Mouse (Mus musculus) embryonic facial prominence, embryonic 15.5 days (tissue): ENCODE measurements around the gene Sema3a. TPM values are rescaled to one million over a fixed set of nuclear protein-coding genes. Genes with fewer than 3 reads are reported as not detected.

Source experiments
- ATAC-seq: fragments of 200-750 bp; cut with Nextera tagmentation; 2 replicates; pipeline ENCODE4 v1.8.0; 2017; ENCODE audit warnings: low read depth, moderate TSS enrichment; ENCODE audit not compliant: insufficient number of reproducible peaks, low FRiP score, low TSS enrichment
- H3K27ac ChIP-seq: fragments of 300-500 bp; sonication (generic); replicated peaks from 2 replicates; pipeline ENCODE4 v1.5.1; 2015; ENCODE audit warnings: mild to moderate bottlenecking, inconsistent platforms
- H3K27me3 ChIP-seq: fragments of 300-500 bp; sonication (generic); 2 replicates; pipeline ENCODE4 v1.6.1; 2015; ENCODE audit warnings: inconsistent platforms
- H3K36me3 ChIP-seq: fragments of 300-500 bp; sonication (generic); 2 replicates; pipeline ENCODE4 v1.6.1; 2015; ENCODE audit warnings: mild to moderate bottlenecking, inconsistent platforms
- H3K4me1 ChIP-seq: fragments of 300-500 bp; sonication (generic); 2 replicates; pipeline ENCODE4 v1.6.1; 2015; ENCODE audit warnings: inconsistent platforms
- H3K4me2 ChIP-seq: fragments of 300-500 bp; sonication (generic); replicated peaks from 2 replicates; pipeline ENCODE4 v1.6.1; 2015; ENCODE audit warnings: mild to moderate bottlenecking, inconsistent platforms
- H3K4me3 ChIP-seq: fragments of 300-500 bp; sonication (generic); replicated peaks from 2 replicates; pipeline ENCODE4 v1.5.1; 2015; ENCODE audit warnings: mild to moderate bottlenecking, inconsistent platforms
- H3K9ac ChIP-seq: fragments of 300-500 bp; sonication (generic); 2 replicates; pipeline ENCODE4 v1.6.1; 2015; ENCODE audit warnings: inconsistent platforms
- H3K9me3 ChIP-seq: fragments of 300-500 bp; sonication (generic); replicated peaks from 2 replicates; pipeline ENCODE4 v1.6.1; 2016; ENCODE audit warnings: inconsistent platforms
- WGBS: fragments of 180-500 bp; shearing (Covaris S2); methylation state at CpG from one replicate; pipeline ENCODE4 v1.1.7; 2015; 5-methylcytosine and 5-hydroxymethylcytosine counted together
- polyA plus RNA-seq: library from polyadenylated mRNA; unstranded; fragments of >200 nt; fragmentation: Nextera tagmentation; extraction: Ambion mirVana; gene quantifications from 2 replicates; pipeline ENCODE4 v1.2.1, GENCODE M21; 2015

Sema3a gene
- polyA plus RNA-seq, 1 experiment from 2014 or later, result 32.1 TPM

GRCm38 (mm10) chr5:13624754-13625153 lies 499.5 kb downstream of the Sema3a start:
- Histone ChIP-seq H3K9me3 (no peaks in the 10 kb centered on the region), H3K27me3 (no peaks in the 10 kb centered on the region)
- WGBS, result 33% methylated on average over 5 of the region's 5 CpGs

DNA sequence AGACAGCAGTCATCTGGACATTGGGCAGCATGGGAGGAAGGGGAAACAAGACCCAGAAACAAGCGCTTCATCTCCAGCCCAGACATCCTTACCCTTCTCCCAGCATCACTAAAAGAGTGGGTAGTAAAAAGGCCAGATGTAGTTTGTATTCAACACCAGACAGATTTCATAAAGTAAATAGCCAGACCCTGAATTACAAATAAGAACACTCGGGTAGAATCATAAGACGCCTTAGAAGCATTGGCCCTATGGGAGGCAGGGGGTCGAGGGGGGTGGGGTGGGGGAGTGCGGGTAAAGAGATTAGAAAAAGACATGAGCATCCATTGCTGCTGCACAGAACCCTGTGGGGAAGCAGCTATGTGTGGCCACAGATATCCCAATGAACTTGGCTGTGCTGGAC lies 500.9 kb downstream of the Sema3a start:
- Histone ChIP-seq H3K9me3 (no peaks in the 10 kb centered on the region), H3K36me3 (no peaks in the 10 kb centered on the region), H3K4me2 (no peak overlapping the region), H3K4me1 (no peaks in the 10 kb centered on the region), H3K4me3 (no peak overlapping the region), H3K9ac (no peak overlapping the region), H3K27ac (no peak overlapping the region), H3K27me3 (no peaks in the 10 kb centered on the region)
- no peak for ATAC-seq
- WGBS, result 79% methylated on average over 5 of the region's 5 CpGs

More at GRCm38 (mm10) chr5:13624754-13625153, 499.5 kb downstream of the Sema3a start:
- ATAC-seq, result no peak
- H3K36me3 ChIP-seq, result no peaks in the 10 kb centered on the region
- H3K4me1 ChIP-seq, result no peaks in the 10 kb centered on the region
- H3K27ac ChIP-seq, result no peak overlapping the region
- H3K9ac ChIP-seq, result no peak overlapping the region
- H3K4me3 ChIP-seq, result no peak overlapping the region
- H3K4me2 ChIP-seq, result no peak overlapping the region

DNA sequence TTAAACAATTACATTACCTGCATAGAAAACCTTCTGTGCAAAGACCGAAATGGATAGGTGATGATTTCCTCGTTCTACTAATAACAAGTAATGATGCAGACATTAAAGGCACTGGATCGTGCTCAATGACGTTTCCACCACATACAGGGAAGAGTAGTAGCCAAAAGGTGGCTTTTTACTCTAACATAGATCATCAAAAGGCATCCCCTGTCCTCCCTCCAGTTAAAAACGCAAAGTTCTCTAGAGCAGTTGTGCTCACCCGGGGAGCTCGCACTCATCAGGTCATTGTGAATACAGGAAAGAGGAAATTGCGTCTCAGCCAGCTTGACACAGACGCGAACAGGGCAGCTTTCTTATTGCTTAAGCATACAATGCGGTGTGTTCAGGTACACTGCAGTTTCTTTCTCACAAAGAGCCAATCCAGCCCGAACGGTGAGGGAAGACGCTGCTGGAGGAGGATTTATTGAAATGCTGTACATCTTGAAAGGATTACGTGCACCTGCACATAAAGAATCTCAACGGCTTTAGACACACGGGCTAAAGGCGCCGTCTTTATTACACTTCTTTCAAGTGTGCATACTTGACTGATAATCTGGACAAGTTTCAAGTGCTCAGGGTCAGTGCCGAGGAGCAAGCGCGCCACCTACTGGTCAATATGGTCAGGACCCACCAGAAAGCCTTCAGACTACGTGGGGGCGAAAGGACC lies 503.5 kb downstream of the Sema3a start:
- WGBS, result 10% methylated on average over 24 of the region's 24 CpGs

GRCm38 (mm10) chr5:13629916-13630315 lies 504.7 kb downstream of the Sema3a start:
- Histone ChIP-seq H3K27me3 (no peaks in the 10 kb centered on the region), H3K4me1 (no peaks in the 10 kb centered on the region), H3K4me2 (no peak overlapping the region), H3K27ac (no peak overlapping the region), H3K4me3 (no peak overlapping the region), H3K9me3 (no peaks in the 10 kb centered on the region), H3K9ac (no peak overlapping the region), H3K36me3 (no peaks in the 10 kb centered on the region)
- no peak for ATAC-seq
- 38% methylated on average over 5 of the region's 5 CpGs for WGBS

More for the DNA sequence above, 503.5 kb downstream of the Sema3a start:
- H3K27me3 ChIP-seq, result no peaks in the 10 kb centered on the region
- H3K4me3 ChIP-seq, result peak overlapping the region; percentile 48
- no peaks in the 10 kb centered on the region for H3K9me3 ChIP-seq
- H3K27ac ChIP-seq, result peak overlapping the region; percentile 65; the same call in 1 of the 2 replicates
- no peaks in the 10 kb centered on the region for H3K4me1 ChIP-seq
- peak; percentile 87 for ATAC-seq
- H3K9ac ChIP-seq, result peak overlapping the region; percentile 29; the same call in 1 of the 2 replicates
- no peaks in the 10 kb centered on the region for H3K36me3 ChIP-seq
- peak overlapping the region; percentile 69 for H3K4me2 ChIP-seq

DNA sequence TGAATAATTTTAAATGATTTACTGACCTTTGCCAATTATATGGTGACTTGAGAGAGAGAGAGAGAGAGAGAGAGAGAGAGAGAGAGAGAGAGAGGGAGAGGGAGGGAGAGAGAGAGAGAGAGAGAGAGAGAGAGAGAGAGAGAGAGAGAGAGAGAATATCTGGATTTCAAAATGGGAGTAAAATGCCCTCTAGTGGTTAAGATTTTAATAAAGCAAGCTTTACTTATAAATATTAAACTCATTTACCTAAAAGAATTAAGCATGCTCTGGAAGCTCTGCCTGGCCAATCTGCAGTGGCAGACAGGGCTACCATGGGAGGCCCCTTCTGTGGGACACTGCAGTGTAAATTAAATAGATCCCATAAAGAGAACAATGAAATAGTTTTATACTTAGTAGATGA lies 505.5 kb downstream of the Sema3a start:
- no peak for ATAC-seq

GRCm38 (mm10) chr5:13636237-13636636 lies 511.0 kb downstream of the Sema3a start:
- WGBS, result 16% methylated on average over 3 of the region's 3 CpGs
- H3K36me3 ChIP-seq, result no peaks in the 10 kb centered on the region
- H3K27ac ChIP-seq, result no peak overlapping the region
- no peaks in the 10 kb centered on the region for H3K4me1 ChIP-seq
- H3K4me2 ChIP-seq, result no peak overlapping the region
- no peaks in the 10 kb centered on the region for H3K27me3 ChIP-seq
- H3K4me3 ChIP-seq, result no peak overlapping the region
- no peak overlapping the region for H3K9ac ChIP-seq
- no peaks in the 10 kb centered on the region for H3K9me3 ChIP-seq
- no peak; the same call in 1 of the 2 replicates for ATAC-seq

More for the DNA sequence above, 505.5 kb downstream of the Sema3a start:
- Histone ChIP-seq H3K27ac (no peak overlapping the region), H3K9ac (no peak overlapping the region), H3K4me2 (no peak overlapping the region), H3K27me3 (no peaks in the 10 kb centered on the region), H3K4me3 (no peak overlapping the region), H3K36me3 (no peaks in the 10 kb centered on the region), H3K4me1 (no peaks in the 10 kb centered on the region), H3K9me3 (no peaks in the 10 kb centered on the region)
